In genomic region chr8:108693841-108694240, GRCm38 (mm10) we compare ENCODE assay signal across 14 mouse cellular contexts.
DNase-seq lines count a peak whose midpoint lies in the region; ATAC-seq and TF ChIP-seq lines count a peak whose summit lies in the region.
"Had no signal": no experiment of that assay in that cellular context is flagged by ENCODE, and none has a peak within 500 bp of the region (broad histone marks: within the 10 kb centered on the region; RNA-seq: fewer than 3 reads in every experiment).

No protein-coding gene starts in this region.

- TF ChIP-seq CTCF in midbrain, postnatal 0 days (IDR thresholded peaks at IDR 0.05): no peak
- TF ChIP-seq CTCF in cerebellum, adult 2 months (IDR thresholded peaks at IDR 0.05; ENCODE audit: borderline replicate concordance, insufficient read depth, low read depth, low read length): no peak

- peak; percentile 98 for DNase-seq in heart, adult 11 months
- DNase-seq in heart, postnatal 36 days: no peak
- DNase-seq in lung, adult 18-20 months: peak; percentile 69 to 79
- DNase-seq in lung, postnatal 14 days: no peak
- DNase-seq in midbrain, postnatal 0 days (ENCODE audit: low spot score): no peak
- no peak for DNase-seq in cerebellum, adult 2 months
- DNase-seq: cerebellum, postnatal 36 days; kidney, adult 8-10 months; thymus, adult 2 months had no signal

- peak overlapping the region; percentile 72 for H3K27ac ChIP-seq in brown adipose tissue, adult 24 weeks (replicated peaks; ENCODE audit: low read depth, low read length)
- H3K27ac ChIP-seq in midbrain, postnatal 0 days (ENCODE audit: low read depth, low read length): peak overlapping the region; percentile 89; the same call in 1 of the 2 replicates
- no peak overlapping the region for H3K27ac ChIP-seq in cerebellum, adult 2 months (ENCODE audit: insufficient read depth, low read length)
- H3K27ac ChIP-seq: forebrain, embryonic 12.5 days; hindbrain, embryonic 14.5 days; neural tube, embryonic 12.5 days had no signal

- intact Hi-C loops in heart, postnatal 36 days (cut with DNase I): loop anchor here (5.0 kb wide), 1 partner anchor 122 kb away; no protein-coding TSS in a partner anchor

- peaks cover 9% of the 10 kb centered on the region for H3K4me1 ChIP-seq in brown adipose tissue, adult 24 weeks (ENCODE audit: control insufficient read depth, insufficient read depth, insufficient read length, low read length)
- peaks cover 6% of the 10 kb centered on the region; the same call in 1 of the 2 replicates for H3K4me1 ChIP-seq in midbrain, postnatal 0 days (ENCODE audit: insufficient read depth, low read length)
- H3K4me1 ChIP-seq in cerebellum, adult 2 months (ENCODE audit: control insufficient read depth, insufficient read depth, low read length): peaks cover 4% of the 10 kb centered on the region; the same call in 1 of the 2 replicates

- TF ChIP-seq POLR2A in cerebellum, adult 2 months (IDR thresholded peaks at IDR 0.05; ENCODE audit: borderline replicate concordance, insufficient read depth, low read length): no peak

- H3K36me3 ChIP-seq in midbrain, postnatal 0 days (ENCODE audit: insufficient read depth, low read length): no peaks in the 10 kb centered on the region
- H3K36me3 ChIP-seq: forebrain, embryonic 12.5 days; neural tube, embryonic 12.5 days had no signal

- no peaks in the 10 kb centered on the region for H3K9me3 ChIP-seq in midbrain, postnatal 0 days (ENCODE audit: low read length)
- H3K9me3 ChIP-seq: forebrain, embryonic 12.5 days; neural tube, embryonic 12.5 days had no signal

- no peak overlapping the region for H3K4me3 ChIP-seq in brown adipose tissue, adult 24 weeks (ENCODE audit: insufficient read depth, low read depth, low read length)
- no peak overlapping the region for H3K4me3 ChIP-seq in midbrain, postnatal 0 days (ENCODE audit: low read depth, low read length)
- no peak overlapping the region for H3K4me3 ChIP-seq in cerebellum, adult 2 months (replicated peaks; ENCODE audit: insufficient read depth, low read depth, low read length)
- H3K4me3 ChIP-seq: forebrain, embryonic 12.5 days; neural tube, embryonic 12.5 days had no signal

- H3K4me2 ChIP-seq in midbrain, postnatal 0 days (ENCODE audit: low read depth, low read length, poor library complexity, severe bottlenecking): no peak overlapping the region
- H3K4me2 ChIP-seq: forebrain, embryonic 12.5 days; hindbrain, embryonic 14.5 days; liver, embryonic 11.5 days; neural tube, embryonic 12.5 days had no signal

- no peak for ATAC-seq in midbrain, postnatal 0 days (ENCODE audit: low FRiP score)

- no peaks in the 10 kb centered on the region; the same call in 1 of the 2 replicates for H3K27me3 ChIP-seq in midbrain, postnatal 0 days (ENCODE audit: insufficient read depth, low read length)
- peaks cover 3% of the 10 kb centered on the region; the same call in 1 of the 2 replicates for H3K27me3 ChIP-seq in cerebellum, adult 2 months (ENCODE audit: control insufficient read depth, insufficient read depth, low read length)

- no peak overlapping the region for H3K9ac ChIP-seq in midbrain, postnatal 0 days (replicated peaks; ENCODE audit: low read length, poor library complexity, severe bottlenecking)
- H3K9ac ChIP-seq: forebrain, embryonic 12.5 days; hindbrain, embryonic 14.5 days; neural tube, embryonic 12.5 days had no signal

- 71% methylated on average over 5 of the region's 5 CpGs for WGBS in midbrain, postnatal 0 days
- WGBS in cerebellum, adult 2 months: 91% methylated on average over 5 of the region's 5 CpGs

Comparison
In these comparisons a context has a peak if more than half of its experiments do, and no peak if none do; other contexts are left out.
1. DNase-seq: peak in heart, adult 11 months (single experiment) and lung, adult 18-20 months (2 of 2); none in heart, postnatal 36 days (0 of 2), lung, postnatal 14 days (single experiment), midbrain, postnatal 0 days (single experiment) and cerebellum, adult 2 months (0 of 2).